Mouse (Mus musculus) ZHBTc4 (cell line): ENCODE measurements around the gene Ifi206.

Source experiments
- DNase-seq: peaks from one replicate; pipeline ENCODE4 v3.0.0-alpha.2; 2011; ENCODE audit warnings: low read depth, low spot score

Ifi206 gene

DNA sequence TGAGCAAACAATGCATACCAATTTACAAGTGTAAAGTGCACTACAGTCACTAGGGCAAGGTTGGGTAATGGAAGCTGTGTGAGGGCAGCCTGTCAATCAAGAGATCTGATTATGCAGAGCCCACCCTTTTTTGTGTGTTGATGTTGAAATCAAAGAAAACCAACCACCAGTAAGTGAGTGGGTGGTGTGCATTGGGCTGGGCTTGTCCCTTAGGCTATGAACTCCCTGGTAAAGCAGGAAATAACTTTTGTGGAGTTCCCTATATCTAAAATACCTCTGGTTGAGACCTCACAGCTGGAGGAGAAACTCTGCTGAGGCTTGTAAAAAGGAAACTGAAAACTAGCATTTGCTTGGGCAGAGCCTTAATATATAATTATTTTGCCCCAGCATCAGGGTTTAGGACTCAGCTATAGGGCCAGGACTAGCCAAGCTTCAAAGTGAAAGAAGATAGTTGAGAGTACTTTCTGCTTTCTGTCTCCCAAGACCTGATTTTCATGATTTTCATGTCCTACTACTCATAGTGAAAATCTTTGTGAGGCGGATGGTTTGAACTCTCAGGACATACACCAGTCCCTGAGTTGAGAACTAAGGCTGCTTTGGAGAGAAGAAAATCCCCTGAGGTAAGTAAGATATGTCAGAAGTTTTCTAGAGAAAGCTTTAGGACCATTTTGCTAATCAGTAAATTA is 71.8 kb downstream of the Ifi206 start:
- peak; percentile 32 for DNase-seq

DNA sequence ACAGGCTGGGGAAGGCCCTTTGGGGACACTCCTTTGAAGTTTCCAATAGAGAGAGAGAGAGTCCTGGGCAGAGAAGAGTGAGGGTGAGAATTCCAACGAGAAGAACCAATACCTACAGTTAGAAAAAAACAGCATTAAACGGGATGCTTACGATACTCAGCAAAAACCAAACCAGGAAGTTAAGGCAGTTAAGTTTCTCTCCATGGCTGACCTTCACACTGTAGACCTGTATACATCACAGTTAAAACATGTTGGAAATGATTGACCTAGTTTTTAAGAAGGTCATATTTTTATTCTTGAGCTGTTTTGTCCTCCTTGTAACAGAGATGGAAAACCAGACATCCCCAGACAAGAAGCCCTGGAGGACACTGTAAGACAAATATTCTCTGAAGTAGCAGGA is 72.3 kb downstream of the Ifi206 start:
- DNase-seq = no peak
